Mouse (Mus musculus): Measurements from ENCODE around the gene Abcc5.
"Not testable (repeated sequence)": the region's sequence is repeated elsewhere in the genome, so short reads cannot be mapped to it uniquely, and the experiment has no call there.

Gene Abcc5

DNA sequence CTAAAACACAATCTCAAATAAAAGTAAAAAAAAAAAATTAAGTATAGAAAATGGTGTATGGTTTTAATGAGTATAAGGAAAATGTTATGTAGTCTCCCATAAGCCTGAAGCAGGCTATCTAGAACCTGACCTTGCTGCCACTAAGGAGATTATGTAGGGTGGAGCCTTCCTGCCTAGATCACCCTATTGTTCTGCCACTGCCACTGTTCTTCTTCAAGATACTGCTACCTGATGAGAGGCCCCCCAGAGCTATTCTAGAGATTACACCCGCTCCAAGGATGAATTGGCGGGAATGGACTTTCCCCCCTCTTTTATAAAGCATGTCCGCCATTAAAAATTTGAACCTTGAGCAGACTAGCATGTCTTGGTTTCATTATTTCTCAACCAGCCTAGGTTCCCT is 64.7 kb downstream of the Abcc5 start:
- not testable (repeated sequence) for DNase-seq (ENCODE audit: low read depth, low spot score)

DNA sequence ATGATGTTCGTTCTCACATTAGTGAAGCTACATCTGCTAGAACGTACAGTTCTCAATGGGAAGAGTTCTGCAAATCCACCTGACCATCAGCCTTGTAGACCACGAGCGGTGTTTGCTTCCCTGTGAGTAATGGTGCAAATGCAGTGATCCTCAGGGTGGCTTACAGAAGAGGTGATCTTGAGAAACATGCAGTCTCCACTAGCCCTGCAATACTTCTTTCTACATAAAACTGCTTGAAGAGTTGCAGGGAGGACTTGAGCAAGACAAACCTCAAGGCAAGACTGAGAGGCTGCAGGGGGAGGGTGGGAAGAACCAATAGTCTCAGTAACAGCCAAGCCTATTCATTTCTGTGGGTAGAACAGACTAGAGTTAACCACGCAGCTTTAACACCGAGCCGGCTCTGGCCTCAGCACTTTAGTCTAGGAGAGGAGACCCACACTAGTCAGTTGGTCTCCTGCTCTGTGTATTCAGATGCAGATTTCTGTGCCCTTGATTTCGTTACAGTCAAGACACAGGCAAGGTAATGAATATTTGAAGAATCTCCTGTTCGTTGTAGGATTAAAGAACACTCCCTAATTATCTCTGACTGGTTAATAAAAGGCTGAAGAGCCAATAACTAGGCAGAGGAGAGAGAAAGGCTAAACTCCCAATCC is 66.4 kb downstream of the Abcc5 start:
- no peak for DNase-seq (ENCODE audit: low read depth, low spot score)

DNA sequence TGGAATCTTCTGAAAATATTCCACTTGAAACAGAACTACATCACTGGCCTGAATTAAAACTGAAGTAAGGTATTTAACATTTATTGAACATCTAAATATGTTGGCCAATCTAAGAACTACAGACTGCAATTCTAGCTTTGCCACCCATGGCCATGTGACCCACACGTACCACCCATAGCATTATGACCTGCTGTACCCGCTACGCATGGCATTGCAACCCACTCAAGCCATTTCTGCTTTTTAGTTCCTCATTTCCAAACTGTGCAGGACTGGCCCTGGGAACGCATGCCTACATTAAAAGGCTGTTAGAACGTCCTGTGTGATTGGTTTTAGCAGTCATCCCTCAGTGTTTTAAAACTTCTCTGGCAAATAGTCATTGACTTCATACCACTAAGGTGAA is 68.4 kb downstream of the Abcc5 start:
- peak; percentile 5 for DNase-seq (ENCODE audit: low read depth, low spot score)

DNA sequence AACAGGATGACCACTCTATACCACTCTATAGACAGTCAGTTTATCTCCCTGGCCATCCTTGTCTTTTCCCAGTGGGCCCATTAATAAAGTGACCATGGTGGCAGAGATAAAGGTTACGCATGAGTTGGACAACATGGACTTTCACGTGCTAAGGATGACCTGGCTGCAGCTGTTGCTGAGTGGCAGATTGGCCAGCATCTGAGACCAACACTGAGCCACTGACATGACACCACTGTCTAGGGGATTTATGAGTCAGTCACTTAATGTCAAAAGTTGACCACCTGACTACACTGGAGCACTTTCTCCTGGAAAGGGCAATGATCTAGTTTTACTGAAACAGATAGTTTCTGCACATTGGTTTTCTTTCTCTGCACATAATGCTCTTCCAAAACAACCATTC is 71.4 kb downstream of the Abcc5 start:
- DNase-seq (ENCODE audit: low read depth, low spot score), result no peak

DNA sequence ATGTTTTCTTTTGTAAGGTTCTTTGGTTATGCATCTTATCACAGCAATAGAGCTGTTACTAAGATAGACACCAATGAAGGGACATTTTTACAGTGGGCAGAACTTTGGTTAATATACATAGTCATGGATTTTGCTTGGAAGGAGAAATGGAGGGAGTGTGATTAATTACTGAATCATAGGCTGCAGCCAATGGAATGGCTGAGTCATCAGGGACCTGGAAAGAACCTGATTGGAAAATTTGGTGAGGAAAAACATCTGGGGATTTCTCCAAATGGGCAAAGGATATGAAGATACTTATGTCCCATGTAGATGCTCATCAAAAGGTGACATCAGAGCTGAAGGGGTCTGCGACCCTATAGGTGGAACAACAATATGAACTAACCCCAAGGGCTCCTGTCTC is 72.2 kb downstream of the Abcc5 start:
- no peak for DNase-seq (ENCODE audit: low read depth, low spot score)

DNA sequence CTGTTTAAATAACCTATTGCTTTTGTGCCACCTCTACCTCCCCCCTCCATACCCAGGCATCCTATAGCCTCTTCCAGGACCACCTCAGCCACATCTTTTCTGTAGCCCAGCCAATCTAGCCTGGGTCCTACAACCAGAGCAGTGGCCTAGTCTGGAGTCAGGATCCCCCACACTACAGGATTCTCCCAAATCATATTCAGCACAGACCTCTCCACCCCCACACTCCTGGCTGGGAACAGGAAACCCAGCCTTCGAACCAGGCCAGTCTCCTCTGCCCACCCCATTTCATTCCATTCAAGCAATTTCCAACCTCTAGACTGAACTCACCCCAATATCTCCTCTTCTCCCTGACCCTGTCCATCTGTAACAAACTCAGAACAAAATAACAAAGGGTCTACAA is 80.7 kb downstream of the Abcc5 start:
- no peak for DNase-seq (ENCODE audit: low read depth, low spot score)

DNA sequence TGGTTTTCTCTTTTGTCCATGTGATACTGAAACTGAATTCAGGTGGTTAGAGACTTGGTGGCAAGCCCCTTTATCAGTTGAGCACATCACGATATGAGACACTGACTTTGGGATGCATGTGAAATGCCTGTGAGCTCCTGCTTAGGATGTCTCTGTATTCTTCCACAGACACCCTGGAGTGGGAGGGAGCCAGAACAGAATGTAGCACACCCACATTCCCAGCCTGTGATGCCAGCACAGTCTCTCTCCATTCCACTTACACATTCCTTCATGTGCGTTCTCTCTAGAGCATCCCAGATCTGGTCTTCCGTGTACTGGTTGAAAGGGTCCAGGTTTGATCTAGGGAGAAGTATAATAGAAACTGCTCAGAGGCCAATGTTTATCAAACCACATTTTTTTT is 87.6 kb downstream of the Abcc5 start:
- no peak for DNase-seq (ENCODE audit: low read depth, low spot score)

DNA sequence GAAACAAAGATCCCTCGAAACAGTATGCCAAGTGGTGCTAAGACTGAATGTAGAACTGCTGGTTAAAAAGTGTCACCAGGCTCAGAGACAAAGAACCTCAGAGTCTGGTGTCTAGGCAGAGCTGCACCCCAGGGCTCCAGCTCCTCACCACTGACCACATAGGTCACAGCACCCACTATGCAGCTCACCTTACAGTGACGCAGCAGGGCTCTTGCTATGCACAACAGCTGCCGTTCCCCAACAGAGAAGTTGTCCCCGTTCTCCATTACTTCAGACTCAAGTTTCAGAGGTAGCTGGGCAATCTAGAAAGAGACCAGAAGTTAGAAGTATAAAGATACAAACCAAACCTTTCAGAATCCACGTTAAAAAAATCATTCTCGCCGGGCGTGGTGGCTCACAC is 91.3 kb downstream of the Abcc5 start:
- DNase-seq (ENCODE audit: low read depth, low spot score), result no peak

DNA sequence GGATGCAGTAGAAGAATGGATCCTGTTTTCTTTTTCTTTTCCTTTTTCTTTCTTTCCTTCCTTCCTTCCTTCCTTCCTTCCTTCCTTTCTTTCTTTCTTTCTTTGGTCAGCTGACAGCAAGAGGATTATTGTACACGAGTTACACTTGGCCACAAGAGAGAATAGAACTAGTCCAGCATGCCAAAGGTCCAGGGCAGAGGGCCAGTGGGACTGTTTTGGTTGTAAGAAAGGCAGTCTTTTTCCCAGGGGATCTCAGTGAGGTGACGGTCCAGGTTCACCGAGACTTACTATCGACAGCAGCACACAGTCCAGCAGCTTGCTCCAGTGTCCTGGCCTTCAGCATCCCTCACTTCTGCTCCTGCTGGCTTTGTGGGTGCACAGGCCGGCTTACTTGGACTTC is 97.9 kb downstream of the Abcc5 start:
- DNase-seq (ENCODE audit: low read depth, low spot score), result no peak

DNA sequence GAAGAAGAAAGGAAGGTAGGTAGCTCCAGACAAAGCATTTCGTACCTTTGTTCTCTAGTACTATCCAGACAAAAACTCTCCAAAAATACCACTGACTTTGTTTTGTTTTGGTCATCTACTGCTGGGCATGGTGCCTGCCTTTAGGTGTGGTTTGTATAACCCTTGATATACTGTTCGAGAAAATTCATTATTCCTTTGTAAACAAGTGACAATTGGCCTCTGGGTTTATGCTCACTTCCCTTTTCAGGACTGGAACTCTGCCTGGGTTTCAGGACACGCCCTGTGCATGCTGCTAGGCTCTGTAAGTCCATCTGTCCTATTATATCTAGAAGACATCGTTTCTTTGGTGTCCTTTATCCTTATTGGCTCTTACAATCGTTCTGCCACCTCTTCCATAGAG is 100.9 kb downstream of the Abcc5 start, which contains the start of gene Cyp2ab1:
Gene Cyp2ab1 (minus strand): TSS at position 119 of the 400 bp plus-strand sequence.
- peak; percentile 29 for DNase-seq (ENCODE audit: low read depth, low spot score)

DNA sequence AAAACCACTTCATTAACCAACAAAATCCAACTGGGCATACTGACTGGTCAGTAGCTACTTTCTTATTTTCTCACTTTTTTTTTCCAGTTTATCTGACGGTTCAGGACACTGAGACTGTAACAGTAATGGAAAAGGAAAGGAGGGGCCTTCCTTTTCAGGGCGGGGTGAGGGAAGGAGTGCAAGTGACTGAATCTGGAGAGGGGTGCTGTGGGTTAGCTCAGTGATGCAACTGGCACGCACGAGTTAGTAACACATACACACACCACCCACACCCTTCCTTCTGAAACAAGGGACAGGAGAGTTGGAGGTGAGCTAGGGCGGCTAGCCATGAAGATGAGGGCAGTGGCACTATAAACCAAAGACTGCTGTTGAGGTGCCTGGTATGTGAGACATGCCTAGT is 102.3 kb downstream of the Abcc5 start:
- no peak for DNase-seq (ENCODE audit: low read depth, low spot score)

DNA sequence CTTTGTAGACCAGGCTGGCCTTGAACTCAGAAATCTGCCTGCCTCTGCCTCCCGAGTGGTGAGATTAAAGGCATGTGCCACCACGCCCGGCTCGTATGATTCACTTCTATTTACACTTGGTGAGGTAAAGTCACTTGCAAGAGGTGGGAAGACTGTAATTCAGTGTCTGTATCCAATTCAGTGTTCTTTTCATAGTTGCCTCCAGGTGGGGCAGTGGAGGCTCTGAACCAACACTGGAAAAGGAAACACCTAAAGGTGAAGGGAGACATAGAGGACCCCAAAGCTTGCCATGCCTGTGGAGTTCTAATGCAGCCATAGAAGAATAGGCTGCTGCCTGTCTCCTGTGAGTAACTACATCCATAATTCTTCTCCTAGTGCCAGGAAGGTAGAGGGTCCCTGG is 103.9 kb downstream of the Abcc5 start:
- peak; percentile 24 for DNase-seq (ENCODE audit: low read depth, low spot score)

DNA sequence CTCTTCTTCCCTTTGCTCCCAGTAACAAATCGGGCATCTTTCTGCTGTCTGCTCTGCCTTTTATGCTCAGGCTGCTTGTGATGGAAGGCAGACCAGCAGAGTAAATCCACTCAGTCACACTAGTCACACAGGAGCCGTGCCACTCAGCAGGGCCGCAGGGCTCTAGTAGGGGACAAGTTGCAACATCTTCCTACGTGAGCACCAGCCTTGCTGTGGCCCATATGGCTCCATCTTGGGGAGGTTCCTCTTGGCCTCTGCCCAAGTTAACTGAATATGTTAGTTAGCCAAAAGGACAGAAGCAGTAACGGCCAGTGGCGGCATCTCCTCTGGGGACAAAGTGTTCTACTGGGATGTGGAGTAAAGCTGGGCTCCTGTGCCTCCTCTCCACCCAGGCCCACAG is 109.4 kb downstream of the Abcc5 start:
- DNase-seq (ENCODE audit: low read depth, low spot score), result no peak

DNA sequence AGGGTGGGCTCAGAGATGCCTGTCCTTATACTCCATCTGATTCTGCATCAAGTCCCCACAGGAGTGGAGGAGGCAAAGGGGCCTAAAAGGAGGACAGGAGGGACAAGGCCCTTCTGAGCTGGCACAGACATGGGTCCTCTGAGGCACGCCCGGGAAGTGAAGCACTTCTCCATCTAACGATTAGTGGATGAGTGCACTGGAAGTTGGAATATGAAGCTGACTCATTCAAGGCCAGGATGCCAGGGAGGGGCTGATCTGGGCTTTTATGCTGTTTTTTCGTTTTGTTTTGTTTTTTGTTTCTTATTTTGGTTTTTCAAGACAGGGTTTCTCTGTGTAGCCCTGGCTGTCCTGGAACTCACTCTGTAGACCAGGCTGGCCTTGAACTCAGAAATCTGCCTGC is 110.9 kb downstream of the Abcc5 start:
- no peak for DNase-seq (ENCODE audit: low read depth, low spot score)

DNA sequence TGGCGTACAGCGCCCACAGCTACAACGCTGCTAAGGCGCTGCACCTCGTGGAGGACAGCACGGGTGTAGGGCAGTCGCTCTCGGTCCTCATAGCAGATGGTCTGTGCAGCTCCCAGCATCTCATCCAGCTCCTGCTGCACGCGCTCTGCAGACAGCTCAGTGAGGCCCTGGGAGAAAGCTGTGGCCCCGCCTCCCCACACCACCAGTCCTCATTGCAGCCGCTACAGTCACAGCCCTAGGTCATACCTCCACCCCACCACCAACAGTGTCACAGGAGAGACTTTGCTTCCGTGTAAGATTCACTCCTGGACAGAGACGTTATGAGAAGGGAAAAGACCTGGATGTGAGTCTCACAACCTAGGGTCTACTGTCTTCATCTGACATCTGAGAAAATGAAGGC is 113.9 kb downstream of the Abcc5 start:
- DNase-seq (ENCODE audit: low read depth, low spot score), result no peak

DNA sequence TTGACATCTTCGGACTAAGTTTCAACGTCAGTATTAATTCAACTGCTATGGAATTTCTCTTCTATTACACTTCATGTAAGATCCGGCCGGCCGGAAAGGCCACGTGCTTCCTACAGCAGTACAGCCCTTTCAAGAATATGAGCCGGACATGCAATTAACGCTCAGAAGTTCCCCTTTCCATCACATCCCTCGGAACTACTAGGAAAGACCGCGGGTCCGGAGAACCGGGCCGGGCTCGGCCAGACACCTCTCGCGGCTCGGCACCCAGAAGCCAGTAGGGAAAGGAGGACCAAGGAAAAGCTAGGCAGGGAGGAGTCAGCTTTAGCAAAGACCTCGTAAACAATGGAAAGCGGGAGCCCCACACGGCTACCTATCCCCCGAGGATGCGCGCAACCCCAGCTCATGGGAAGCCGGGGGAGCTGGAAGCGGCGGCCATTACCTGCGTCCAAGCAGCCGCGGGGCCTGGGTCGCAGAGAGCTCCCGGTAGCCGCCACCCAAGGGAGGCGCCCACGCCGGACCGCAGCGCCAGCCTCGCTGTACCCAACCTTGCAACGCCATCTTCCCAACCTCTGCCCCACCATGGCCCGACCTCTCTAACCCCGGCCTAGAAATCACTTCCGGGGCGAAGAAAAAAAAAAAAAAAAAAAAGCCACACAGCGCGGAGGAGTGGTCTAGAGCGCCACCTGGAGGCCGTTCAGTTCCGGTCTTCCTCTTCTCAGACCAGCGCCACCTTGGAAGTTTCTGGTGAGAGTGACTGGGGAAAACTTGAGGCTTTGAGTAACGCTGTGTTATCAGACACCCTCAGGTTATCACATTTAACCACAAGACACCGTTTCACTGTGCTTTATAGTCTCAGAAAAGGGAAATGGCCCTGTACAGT is 124.2 kb downstream of the Abcc5 start, which contains the start of gene Parl:
Gene Parl (minus strand): TSS at position 618 of the 880 bp plus-strand sequence.
- peak; percentile 93 for DNase-seq (ENCODE audit: low read depth, low spot score)

DNA sequence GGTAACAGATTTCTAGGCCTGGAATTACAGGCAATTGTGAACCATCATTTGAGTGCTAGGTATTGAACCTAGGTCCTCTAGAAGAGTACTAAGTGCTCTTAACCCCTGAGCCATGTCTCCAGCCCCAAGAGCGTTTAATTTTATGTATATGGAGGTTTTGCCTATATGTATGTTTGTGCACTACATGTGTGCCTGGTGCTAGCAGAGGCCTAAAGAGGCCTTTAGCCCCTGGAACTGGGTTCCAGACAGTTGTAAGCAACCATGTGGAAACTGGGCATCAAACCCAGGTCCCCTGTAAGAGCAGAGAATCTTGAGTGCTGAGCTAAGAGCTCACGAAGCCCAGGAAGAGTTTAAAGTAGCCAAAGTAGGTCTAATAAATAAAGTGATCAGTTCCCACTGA is 126.1 kb downstream of the Abcc5 start:
- no peak for DNase-seq (ENCODE audit: low read depth, low spot score)
